Mouse (Mus musculus): ENCODE data around the gene Gltpd2.
"Not testable (repeated sequence)": the region's sequence is repeated elsewhere in the genome, so short reads cannot be mapped to it uniquely, and the experiment has no call there.

Gltpd2 gene

GRCm38 (mm10) chr11:70516352-70516751 lies 2.6 kb upstream of the Gltpd2 start:
- in situ Hi-C loops (cut with MboI, MseI), result no loop called here

- in situ Hi-C loops (cut with MboI, MseI), result no loop called here
Measured at GRCm38 (mm10) chr11:70518436-70518835, 560 bp upstream of the Gltpd2 start.

GRCm38 (mm10) chr11:70520178-70520769 lies 1.3 kb downstream of the Gltpd2 start:
- in situ Hi-C loops (cut with MboI, MseI), result no loop called here

- in situ Hi-C loops (cut with MboI, MseI), result not testable (repeated sequence)
Measured at GRCm38 (mm10) chr11:70523306-70523989, 4.5 kb downstream of the Gltpd2 start.

GRCm38 (mm10) chr11:70524782-70525181 lies 5.8 kb downstream of the Gltpd2 start:
- in situ Hi-C loops (cut with MboI, MseI), result no loop called here

- in situ Hi-C loops (cut with MboI, MseI), result no loop called here
Measured at GRCm38 (mm10) chr11:70525184-70525678, 6.2 kb downstream of the Gltpd2 start, which contains the start of gene Psmb6. Gene Psmb6 (plus strand): TSS chr11:70525367.

- in situ Hi-C loops (cut with MboI, MseI), result no loop called here
Measured at GRCm38 (mm10) chr11:70525726-70526125, 6.7 kb downstream of the Gltpd2 start.

GRCm38 (mm10) chr11:70526211-70526610 lies 7.2 kb downstream of the Gltpd2 start:
- in situ Hi-C loops (cut with MboI, MseI), result no loop called here

GRCm38 (mm10) chr11:70528610-70529009 lies 9.6 kb downstream of the Gltpd2 start:
- in situ Hi-C loops (cut with MboI, MseI), result no loop called here

GRCm38 (mm10) chr11:70531065-70531464 lies 12.1 kb downstream of the Gltpd2 start:
- in situ Hi-C loops (cut with MboI, MseI), result not testable (repeated sequence)

- in situ Hi-C loops (cut with MboI, MseI), result no loop called here
Measured at GRCm38 (mm10) chr11:70532839-70533238, 13.8 kb downstream of the Gltpd2 start, which contains the start of gene Gm40193. Gene Gm40193 (minus strand): TSS chr11:70532939.

- in situ Hi-C loops (cut with MboI, MseI), result no loop called here
Measured at GRCm38 (mm10) chr11:70539423-70539822, 20.4 kb downstream of the Gltpd2 start.

GRCm38 (mm10) chr11:70539877-70540587 lies 21.0 kb downstream of the Gltpd2 start, which contains the start of gene Pld2:
Gene Pld2 (plus strand): TSS chr11:70540064.
- in situ Hi-C loops (cut with MboI, MseI), result loop anchor here (5.0 kb wide), 1 partner anchor 67 kb away; no protein-coding TSS in a partner anchor

- in situ Hi-C loops (cut with MboI, MseI), result loop anchor here (5.0 kb wide), 1 partner anchor 66 kb away; no protein-coding TSS in a partner anchor
Measured at GRCm38 (mm10) chr11:70540928-70541327, 21.9 kb downstream of the Gltpd2 start.

- in situ Hi-C loops (cut with MboI, MseI), result loop anchor here (5.0 kb wide), 1 partner anchor 66 kb away; no protein-coding TSS in a partner anchor
Measured at GRCm38 (mm10) chr11:70541415-70541814, 22.4 kb downstream of the Gltpd2 start.

GRCm38 (mm10) chr11:70544496-70544895 lies 25.5 kb downstream of the Gltpd2 start:
- in situ Hi-C loops (cut with MboI, MseI), result loop anchor here (5.0 kb wide), 1 partner anchor 63 kb away; no protein-coding TSS in a partner anchor

- in situ Hi-C loops (cut with MboI, MseI), result no loop called here
Measured at GRCm38 (mm10) chr11:70551526-70551925, 32.5 kb downstream of the Gltpd2 start.

GRCm38 (mm10) chr11:70553940-70554339 lies 34.9 kb downstream of the Gltpd2 start:
- in situ Hi-C loops (cut with MboI, MseI), result no loop called here

GRCm38 (mm10) chr11:70557545-70557944 lies 38.5 kb downstream of the Gltpd2 start:
- in situ Hi-C loops (cut with MboI, MseI), result no loop called here

- in situ Hi-C loops (cut with MboI, MseI), result no loop called here
Measured at GRCm38 (mm10) chr11:70561937-70562286, 42.9 kb downstream of the Gltpd2 start.

GRCm38 (mm10) chr11:70562287-70562994 lies 43.4 kb downstream of the Gltpd2 start, which contains the start of gene Mink1:
Gene Mink1 (plus strand): TSS chr11:70562881.
- in situ Hi-C loops (cut with MboI, MseI), result no loop called here

Data from T-helper 2 cell (primary cell).